In genomic region chr12:25098161-25098550, GRCm38 (mm10) we compare ENCODE assay signal across 9 mouse cellular contexts. TPM values are rescaled to one million over a fixed set of nuclear protein-coding genes. Genes with fewer than 3 reads are reported as not detected.
DNase-seq lines count a peak whose midpoint lies in the region; ATAC-seq and TF ChIP-seq lines count a peak whose summit lies in the region.
"Had no signal": no experiment of that assay in that cellular context is flagged by ENCODE, and none has a peak within 500 bp of the region (broad histone marks: within the 10 kb centered on the region; RNA-seq: fewer than 3 reads in every experiment).

No protein-coding gene starts in this region.

- peak overlapping the region; percentile 76 for H3K9ac ChIP-seq in forebrain, embryonic 14.5 days (ENCODE audit: low read length)
- peak overlapping the region; percentile 74 for H3K9ac ChIP-seq in liver, postnatal 0 days (replicated peaks)

- intact Hi-C loops in gastrocnemius, postnatal 14 days (cut with DNase I; ENCODE audit: low total_unique reads) = loop anchor here (10.0 kb wide), 1 partner anchor 977 kb away; no protein-coding TSS in a partner anchor

- peak overlapping the region; percentile 97 for H3K4me2 ChIP-seq in forebrain, embryonic 14.5 days (ENCODE audit: low read length)
- H3K4me2 ChIP-seq in liver, postnatal 0 days (ENCODE audit: low read depth, low read length) = peak overlapping the region; percentile 92

- H3K4me1 ChIP-seq in forebrain, embryonic 14.5 days (ENCODE audit: control insufficient read depth, insufficient read depth, low read length) = peaks cover 32% of the 10 kb centered on the region
- peaks cover 19% of the 10 kb centered on the region for H3K4me1 ChIP-seq in liver, postnatal 0 days (ENCODE audit: insufficient read depth)

- peak overlapping the region; percentile 52 for H3K4me3 ChIP-seq in forebrain, embryonic 14.5 days (ENCODE audit: low read depth, low read length)
- peak overlapping the region; percentile 59 for H3K4me3 ChIP-seq in liver, postnatal 0 days (ENCODE audit: low read depth, low read length)

- peak overlapping the region; percentile 89 for H3K27ac ChIP-seq in forebrain, embryonic 14.5 days (ENCODE audit: low read depth, low read length)
- H3K27ac ChIP-seq in liver, postnatal 0 days (ENCODE audit: low read depth) = peak overlapping the region; percentile 98

- no peaks in the 10 kb centered on the region for H3K27me3 ChIP-seq in forebrain, embryonic 14.5 days (replicated peaks; ENCODE audit: control insufficient read depth, insufficient read depth, low read length)
- H3K27me3 ChIP-seq in liver, postnatal 0 days (ENCODE audit: insufficient read depth, low read length) = peaks cover 32% of the 10 kb centered on the region

- no peak for ATAC-seq in forebrain, embryonic 14.5 days
- no peak for ATAC-seq in liver, postnatal 0 days

- no peak for TF ChIP-seq EP300 in liver, postnatal 0 days (IDR thresholded peaks at IDR 0.05; ENCODE audit: low read depth)

- DNase-seq in gastrocnemius, postnatal 25 days = peak; percentile 9
- no peak for DNase-seq in gastrocnemius, postnatal 14 days
- DNase-seq in 416B (ENCODE audit: low read depth) = peak; percentile 24
- no peak for DNase-seq in forebrain, embryonic 14.5 days (ENCODE audit: low spot score)
- no peak for DNase-seq in liver, postnatal 0 days
- peak; percentile 18 to 37 for DNase-seq in thymus, postnatal 10 days (ENCODE audit: low spot score in 2 of 2)
- no peak for DNase-seq in urinary bladder, postnatal 4 days (ENCODE audit: low spot score in 2 of 2)
- no peak for DNase-seq in Muller cell, postnatal 12 days (ENCODE audit: inconsistent ontology term)

- no peak for TF ChIP-seq CTCF in liver, postnatal 0 days (IDR thresholded peaks at IDR 0.05; ENCODE audit: low read depth)

- no peaks in the 10 kb centered on the region for H3K9me3 ChIP-seq in forebrain, embryonic 14.5 days (replicated peaks; ENCODE audit: control insufficient read depth, low read length)
- no peaks in the 10 kb centered on the region for H3K9me3 ChIP-seq in liver, postnatal 0 days (ENCODE audit: low read length)

- H3K36me3 ChIP-seq in forebrain, embryonic 14.5 days (ENCODE audit: control insufficient read depth, insufficient read depth, low read length) = no peaks in the 10 kb centered on the region
- H3K36me3 ChIP-seq in liver, postnatal 0 days (replicated peaks; ENCODE audit: insufficient read depth, low read length) = no peaks in the 10 kb centered on the region
- H3K36me3 ChIP-seq: G1E had no signal

- WGBS in forebrain, embryonic 14.5 days = 2% methylated on average over 10 of the region's 10 CpGs
- 4% methylated on average over 8 of the region's 10 CpGs for WGBS in liver, postnatal 0 days (ENCODE audit: insufficient replicate concordance)

RNA-seq across cellular contexts. Expression of gene Id2, which starts 1.2 kb away (rescaled TPM):
- 1 to 10 TPM; 3.2 to 4.5 TPM for total RNA-seq in gastrocnemius, postnatal 25 days (2021)
- total RNA-seq in gastrocnemius, postnatal 14 days (2021) = 1 to 10 TPM; 6.5 to 8.0 TPM
- polyA plus RNA-seq in forebrain, embryonic 14.5 days (2014; fragmentation: Nextera tagmentation; extraction: Ambion mirVana) = 538 and 542 TPM in 2 replicates
- 245 and 376 TPM in 2 replicates for polyA plus RNA-seq in liver, postnatal 0 days (2015; fragmentation: Nextera tagmentation; extraction: Ambion mirVana)
- polyA plus RNA-seq: G1E had no signal

Comparison
In these comparisons a context has a peak if more than half of its experiments do, and no peak if none do; other contexts are left out.
1. DNase-seq: peak in gastrocnemius, postnatal 25 days (single experiment), 416B (single experiment) and thymus, postnatal 10 days (2 of 2); none in gastrocnemius, postnatal 14 days (single experiment), forebrain, embryonic 14.5 days (single experiment), liver, postnatal 0 days (single experiment), urinary bladder, postnatal 4 days (0 of 2) and Muller cell, postnatal 12 days (single experiment).